Mouse (Mus musculus) liver, postnatal 0 days (tissue): Measurements from ENCODE around the gene Calm5. TPM values are rescaled to one million over a fixed set of nuclear protein-coding genes. Genes with fewer than 3 reads are reported as not detected.

ENCODE experiments used
- ATAC-seq: fragments of 200-750 bp; cut with Nextera tagmentation; 2 replicates; pipeline ENCODE4 v1.8.0; 2017; ENCODE audit warnings: mild to moderate bottlenecking, moderate library complexity
- DNase-seq: peaks from one replicate; pipeline ENCODE4 v3.0.0-alpha.2; 2016
- H3K27ac ChIP-seq: fragments of 300-500 bp; sonication (generic); 2 replicates; pipeline ENCODE4 v1.5.1; 2014; ENCODE audit warnings: antibody characterized with exemption, moderate library complexity, mild to moderate bottlenecking, low read depth
- H3K27me3 ChIP-seq: fragments of 300-500 bp; sonication (generic); 2 replicates; pipeline ENCODE4 v1.6.1; 2014; ENCODE audit warnings: low read length, control low read depth, mixed read lengths; ENCODE audit not compliant: insufficient read depth
- H3K36me3 ChIP-seq: fragments of 300-500 bp; sonication (generic); replicated peaks from 2 replicates; pipeline ENCODE4 v1.6.1; 2014; ENCODE audit warnings: mild to moderate bottlenecking, control low read depth, low read length, moderate library complexity, mixed read lengths; ENCODE audit not compliant: insufficient read depth
- H3K4me1 ChIP-seq: fragments of 300-500 bp; sonication (generic); 2 replicates; pipeline ENCODE4 v1.6.1; 2014; ENCODE audit warnings: antibody characterized with exemption, mild to moderate bottlenecking, control low read depth; ENCODE audit not compliant: insufficient read depth
- H3K4me2 ChIP-seq: fragments of 300-500 bp; sonication (generic); 2 replicates; pipeline ENCODE4 v1.6.1; 2014; ENCODE audit warnings: low read depth, mild to moderate bottlenecking, low read length, moderate library complexity, mixed read lengths
- H3K4me3 ChIP-seq: fragments of 300-500 bp; sonication (generic); 2 replicates; pipeline ENCODE4 v1.5.1; 2014; ENCODE audit warnings: low read depth, low read length
- H3K9ac ChIP-seq: fragments of 300-500 bp; sonication (generic); replicated peaks from 2 replicates; pipeline ENCODE4 v1.6.1; 2014; ENCODE audit warnings: mild to moderate bottlenecking, moderate library complexity
- H3K9me3 ChIP-seq: fragments of 300-500 bp; sonication (generic); 2 replicates; pipeline ENCODE4 v1.6.1; 2016; ENCODE audit warnings: mild to moderate bottlenecking, control low read depth, low read length, mixed read lengths
- CTCF ChIP-seq: sonication (generic); IDR thresholded peaks from 2 replicates; pipeline ENCODE4 v1.5.1; 2016; ENCODE audit warnings: antibody characterized with exemption, low read depth
- EP300 ChIP-seq: IDR thresholded peaks from 2 replicates; pipeline ENCODE4 v1.6.1; 2016; ENCODE audit warnings: antibody characterized with exemption, low read depth, mild to moderate bottlenecking
- WGBS: fragments of 180-500 bp; shearing (Covaris S2); extraction: QIAGEN DNeasy Blood & Tissue Kit; methylation state at CpG from one replicate; pipeline ENCODE4 v1.1.7; 2014; ENCODE audit not compliant: insufficient replicate concordance; 5-methylcytosine and 5-hydroxymethylcytosine counted together
- polyA plus RNA-seq: library from polyadenylated mRNA; unstranded; fragments of >200 nt; fragmentation: Nextera tagmentation; extraction: Ambion mirVana; gene quantifications from 2 replicates; pipeline ENCODE4 v1.2.1, GENCODE M21; 2015

Calm5 gene
- polyA plus RNA-seq, 1 experiment from 2014 or later = not detected

- 66% methylated on average over 6 of the region's 6 CpGs for WGBS
- H3K27ac ChIP-seq = no peak overlapping the region
- DNase-seq (no peak), ATAC-seq (no peak)
- no peak overlapping the region for H3K4me2 ChIP-seq
- H3K27me3 ChIP-seq = no peaks in the 10 kb centered on the region
- H3K36me3 ChIP-seq = peaks cover 10% of the 10 kb centered on the region
- H3K4me1 ChIP-seq = no peaks in the 10 kb centered on the region; the same call in 1 of the 2 replicates
- H3K9me3 ChIP-seq = no peaks in the 10 kb centered on the region
- TF ChIP-seq EP300 = no peak
- no peak overlapping the region for H3K4me3 ChIP-seq
- H3K9ac ChIP-seq = no peak overlapping the region
Measured at GRCm38 (mm10) chr13:3877185-3877584, 23.2 kb downstream of the Calm5 start.

- Histone ChIP-seq H3K27me3 (no peaks in the 10 kb centered on the region), H3K9me3 (no peaks in the 10 kb centered on the region), H3K9ac (no peak overlapping the region), H3K27ac (no peak overlapping the region), H3K4me3 (no peak overlapping the region), H3K4me1 (no peaks in the 10 kb centered on the region; the same call in 1 of the 2 replicates), H3K36me3 (peaks cover 12% of the 10 kb centered on the region), H3K4me2 (no peak overlapping the region)
- TF ChIP-seq EP300 (no peak), CTCF (no peak)
- DNase-seq (no peak), ATAC-seq (no peak)
- 74% methylated on average over 4 of the region's 4 CpGs for WGBS
Measured at GRCm38 (mm10) chr13:3877679-3878220, 23.8 kb downstream of the Calm5 start.

DNA sequence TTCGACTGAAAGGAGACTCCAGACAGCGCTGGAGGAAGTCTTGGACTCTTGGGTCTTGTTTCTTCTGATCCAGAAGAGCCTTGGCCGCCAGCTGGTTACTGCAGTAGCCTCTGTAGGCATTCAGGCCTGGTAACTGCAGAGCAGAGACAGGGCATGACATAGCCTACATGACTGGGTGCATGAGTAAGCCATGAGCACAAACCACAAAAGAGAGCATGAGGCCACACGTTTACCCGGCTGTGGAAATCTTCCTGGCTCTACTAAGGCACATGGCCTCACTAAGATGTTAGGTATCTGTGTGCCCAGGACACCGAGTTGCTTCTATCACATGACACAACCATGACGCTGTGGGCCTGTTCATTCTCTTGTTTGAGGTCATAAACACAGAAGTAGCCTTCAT lies 32.7 kb downstream of the Calm5 start:
- no peak for ATAC-seq
- TF ChIP-seq EP300 (no peak), CTCF (no peak)
- no peak for DNase-seq
- Histone ChIP-seq H3K4me3 (no peak overlapping the region), H3K36me3 (peaks cover 53% of the 10 kb centered on the region), H3K27me3 (no peaks in the 10 kb centered on the region), H3K9me3 (no peaks in the 10 kb centered on the region), H3K4me2 (no peak overlapping the region), H3K27ac (no peak overlapping the region), H3K9ac (no peak overlapping the region), H3K4me1 (peaks cover 5% of the 10 kb centered on the region)
- 87% methylated on average over 7 of the region's 7 CpGs for WGBS

- Histone ChIP-seq H3K27me3 (no peaks in the 10 kb centered on the region), H3K9ac (no peak overlapping the region), H3K36me3 (peaks cover 46% of the 10 kb centered on the region), H3K4me1 (peaks cover 11% of the 10 kb centered on the region), H3K4me2 (peak overlapping the region; percentile 38), H3K4me3 (no peak overlapping the region), H3K9me3 (no peaks in the 10 kb centered on the region), H3K27ac (no peak overlapping the region)
- no peak for ATAC-seq
- WGBS = 83% methylated on average over 3 of the region's 3 CpGs
- TF ChIP-seq EP300 (no peak), CTCF (no peak)
- DNase-seq = no peak
Measured at GRCm38 (mm10) chr13:3889111-3889510, 35.1 kb downstream of the Calm5 start.

DNA sequence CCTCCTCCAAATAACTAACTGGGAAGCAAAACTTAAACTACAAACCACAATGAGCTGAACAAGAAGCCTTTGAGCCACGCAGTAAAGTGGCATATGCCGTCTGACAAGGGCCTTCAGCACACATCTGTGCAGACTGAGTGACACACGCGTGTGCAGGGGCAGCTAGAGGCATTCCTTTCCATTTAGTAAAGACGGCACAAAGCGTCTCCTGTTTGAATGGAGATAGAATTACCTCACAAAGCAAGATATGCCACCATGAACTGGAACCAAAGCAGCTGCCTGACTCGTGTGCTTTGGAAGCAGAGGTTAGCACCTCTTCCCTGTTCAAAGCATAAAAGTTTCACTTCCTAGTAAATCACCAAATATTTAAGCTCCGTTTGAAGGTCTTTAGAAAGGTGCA lies 36.1 kb downstream of the Calm5 start:
- Histone ChIP-seq H3K9me3 (no peaks in the 10 kb centered on the region), H3K4me3 (peak overlapping the region; percentile 6; the same call in 1 of the 2 replicates), H3K27me3 (no peaks in the 10 kb centered on the region), H3K4me2 (peak overlapping the region; percentile 69), H3K4me1 (peaks cover 19% of the 10 kb centered on the region), H3K36me3 (peaks cover 39% of the 10 kb centered on the region), H3K9ac (no peak overlapping the region), H3K27ac (no peak overlapping the region)
- 53% methylated on average over 8 of the region's 8 CpGs for WGBS
- DNase-seq (no peak), ATAC-seq (no peak)
- TF ChIP-seq CTCF (no peak), EP300 (no peak)

DNA sequence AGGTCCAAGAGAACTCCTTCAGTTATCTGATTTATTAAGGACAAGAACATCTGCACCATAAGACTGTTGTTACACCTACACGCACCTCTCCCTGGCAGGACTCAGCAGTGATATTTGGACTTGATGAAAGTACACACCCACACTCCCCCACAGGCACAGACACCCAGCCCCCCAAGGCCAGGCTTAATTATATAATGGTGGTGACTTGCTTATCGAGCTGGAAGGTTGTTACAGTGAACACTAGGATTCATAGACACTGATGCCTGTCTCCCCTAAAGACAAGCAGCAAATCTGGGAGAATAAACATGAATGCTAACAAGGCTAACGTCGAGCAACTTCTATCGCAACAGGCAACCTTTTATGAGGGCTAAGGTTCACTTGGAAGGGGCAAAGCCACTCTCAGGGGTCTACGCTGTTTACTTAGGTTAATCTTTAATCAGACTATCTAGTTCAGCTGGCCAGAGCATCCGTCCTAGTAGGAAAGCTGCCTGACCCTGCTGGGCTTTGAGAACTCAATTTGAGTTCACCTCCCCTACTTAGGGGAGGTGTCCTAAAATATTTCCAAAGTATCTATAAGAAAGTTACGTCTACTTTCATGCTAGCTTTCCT lies 37.6 kb downstream of the Calm5 start:
- H3K4me3 ChIP-seq = peak overlapping the region; percentile 65
- peak; percentile 65 for ATAC-seq
- H3K9ac ChIP-seq = peak overlapping the region; percentile 74
- peak; percentile 47 for DNase-seq
- H3K27ac ChIP-seq = peak overlapping the region; percentile 75
- 41% methylated on average over 8 of the region's 8 CpGs for whole genome bisulfite sequencing
- H3K4me1 ChIP-seq = peaks cover 25% of the 10 kb centered on the region
- TF ChIP-seq CTCF (no peak), EP300 (no peak)
- peak overlapping the region; percentile 69 for H3K4me2 ChIP-seq
- no peaks in the 10 kb centered on the region for H3K27me3 ChIP-seq
- peaks cover 25% of the 10 kb centered on the region for H3K36me3 ChIP-seq
- no peaks in the 10 kb centered on the region for H3K9me3 ChIP-seq

DNA sequence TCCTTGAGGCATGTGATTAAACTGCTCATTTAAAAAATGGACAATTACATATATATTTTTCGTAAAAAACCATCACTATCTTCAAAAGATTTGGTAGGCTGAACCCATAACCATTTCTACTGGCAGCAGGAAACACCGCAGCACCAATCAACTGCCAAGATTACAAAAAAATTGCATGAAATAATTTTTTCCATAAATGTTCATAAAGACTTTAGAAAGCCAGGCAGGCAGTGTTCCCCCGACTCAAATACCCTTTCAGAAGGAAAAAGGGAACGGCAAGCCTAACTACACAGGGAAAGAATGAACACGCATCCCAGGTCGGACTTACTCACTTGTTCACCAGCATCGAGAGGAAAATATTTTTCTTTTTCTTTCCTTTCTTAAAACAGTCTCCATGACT lies 38.6 kb downstream of the Calm5 start:
- H3K4me2 ChIP-seq = peak overlapping the region; percentile 69
- H3K27ac ChIP-seq = peak overlapping the region; percentile 75
- no peaks in the 10 kb centered on the region for H3K27me3 ChIP-seq
- no peaks in the 10 kb centered on the region for H3K9me3 ChIP-seq
- DNase-seq (no peak), ATAC-seq (no peak)
- peaks cover 15% of the 10 kb centered on the region for H3K36me3 ChIP-seq
- TF ChIP-seq CTCF (no peak), EP300 (no peak)
- peak overlapping the region; percentile 74 for H3K9ac ChIP-seq
- peaks cover 25% of the 10 kb centered on the region for H3K4me1 ChIP-seq
- 9% methylated on average over 7 of the region's 7 CpGs for WGBS
- peak overlapping the region; percentile 65 for H3K4me3 ChIP-seq
